ENCODE assay signal across 24 mouse cellular contexts in the genomic region with DNA sequence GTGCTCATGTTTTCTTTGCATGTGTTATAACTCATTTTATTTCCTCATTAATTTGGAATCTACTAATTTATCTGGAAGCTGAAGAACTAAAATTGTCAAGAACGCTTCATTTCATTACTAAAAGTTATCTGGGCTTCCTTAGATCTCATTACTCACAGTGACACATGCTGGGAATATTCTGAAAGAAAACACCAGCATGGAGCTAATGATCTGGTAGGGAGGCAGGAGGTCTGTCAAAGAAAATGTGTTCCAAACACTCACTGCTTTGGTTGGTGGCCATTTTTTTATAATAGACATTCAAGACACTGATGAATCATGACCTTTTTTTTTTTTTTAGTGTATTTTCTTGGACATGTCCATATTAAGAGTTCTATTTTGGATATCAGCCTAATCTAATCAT.
A peak's percentile ranks its signal among the peaks of the same experiment; 100 is the strongest.
DNase-seq lines count a peak whose midpoint lies in the region; ATAC-seq and TF ChIP-seq lines count a peak whose summit lies in the region.
"Had no signal": no experiment of that assay in that cellular context is flagged by ENCODE, and none has a peak within 500 bp of the region (broad histone marks: within the 10 kb centered on the region; RNA-seq: fewer than 3 reads in every experiment).

No protein-coding gene starts in this region.

- no peaks in the 10 kb centered on the region for H3K36me3 ChIP-seq in forebrain, embryonic 14.5 days (ENCODE audit: control insufficient read depth, insufficient read depth, low read length)
- H3K36me3 ChIP-seq in forebrain, embryonic 12.5 days (replicated peaks), result no peaks in the 10 kb centered on the region
- H3K36me3 ChIP-seq in liver, postnatal 0 days (replicated peaks; ENCODE audit: insufficient read depth, low read length), result no peaks in the 10 kb centered on the region
- H3K36me3 ChIP-seq: embryonic facial prominence, embryonic 10.5 days; embryonic facial prominence, embryonic 13.5 days; forebrain, embryonic 10.5 days; forebrain, embryonic 15.5 days; heart, embryonic 10.5 days; hindbrain, embryonic 12.5 days; hindbrain, embryonic 15.5 days had no signal

- no peak overlapping the region for H3K4me3 ChIP-seq in forebrain, embryonic 14.5 days (ENCODE audit: low read depth, low read length)
- H3K4me3 ChIP-seq in forebrain, embryonic 12.5 days (replicated peaks), result no peak overlapping the region
- H3K4me3 ChIP-seq in liver, postnatal 0 days (ENCODE audit: low read depth, low read length), result no peak overlapping the region
- H3K4me3 ChIP-seq: embryonic facial prominence, embryonic 10.5 days; embryonic facial prominence, embryonic 13.5 days; forebrain, embryonic 10.5 days; forebrain, embryonic 15.5 days; heart, embryonic 10.5 days; hindbrain, embryonic 12.5 days; hindbrain, embryonic 15.5 days had no signal

- WGBS in forebrain, embryonic 14.5 days, result 52% methylated on average over 1 of the region's 1 CpGs
- WGBS in forebrain, embryonic 12.5 days, result 67% methylated on average over 1 of the region's 1 CpGs
- 58% methylated on average over 1 of the region's 1 CpGs for WGBS in liver, postnatal 0 days (ENCODE audit: insufficient replicate concordance)

- H3K27me3 ChIP-seq in forebrain, embryonic 14.5 days (replicated peaks; ENCODE audit: control insufficient read depth, insufficient read depth, low read length), result no peaks in the 10 kb centered on the region
- no peaks in the 10 kb centered on the region for H3K27me3 ChIP-seq in forebrain, embryonic 12.5 days
- H3K27me3 ChIP-seq in liver, postnatal 0 days (ENCODE audit: insufficient read depth, low read length), result no peaks in the 10 kb centered on the region
- H3K27me3 ChIP-seq: embryonic facial prominence, embryonic 13.5 days; forebrain, embryonic 15.5 days; hindbrain, embryonic 12.5 days; hindbrain, embryonic 15.5 days had no signal

- no peak overlapping the region for H3K27ac ChIP-seq in forebrain, embryonic 14.5 days (ENCODE audit: low read depth, low read length)
- no peak overlapping the region for H3K27ac ChIP-seq in forebrain, embryonic 12.5 days
- no peak overlapping the region for H3K27ac ChIP-seq in liver, postnatal 0 days (ENCODE audit: low read depth)
- H3K27ac ChIP-seq: embryonic facial prominence, embryonic 10.5 days; embryonic facial prominence, embryonic 13.5 days; forebrain, embryonic 10.5 days; forebrain, embryonic 15.5 days; heart, embryonic 10.5 days; hindbrain, embryonic 12.5 days; hindbrain, embryonic 15.5 days had no signal

- H3K4me2 ChIP-seq in forebrain, embryonic 14.5 days (ENCODE audit: low read length), result no peak overlapping the region
- H3K4me2 ChIP-seq in forebrain, embryonic 12.5 days, result no peak overlapping the region
- no peak overlapping the region for H3K4me2 ChIP-seq in liver, postnatal 0 days (ENCODE audit: low read depth, low read length)
- H3K4me2 ChIP-seq: embryonic facial prominence, embryonic 13.5 days; forebrain, embryonic 15.5 days; hindbrain, embryonic 12.5 days; hindbrain, embryonic 15.5 days had no signal

- H3K9me3 ChIP-seq in forebrain, embryonic 14.5 days (replicated peaks; ENCODE audit: control insufficient read depth, low read length), result no peaks in the 10 kb centered on the region
- H3K9me3 ChIP-seq in forebrain, embryonic 12.5 days, result no peaks in the 10 kb centered on the region
- no peaks in the 10 kb centered on the region for H3K9me3 ChIP-seq in liver, postnatal 0 days (ENCODE audit: low read length)
- H3K9me3 ChIP-seq: embryonic facial prominence, embryonic 10.5 days; embryonic facial prominence, embryonic 13.5 days; forebrain, embryonic 10.5 days; forebrain, embryonic 15.5 days; heart, embryonic 10.5 days; hindbrain, embryonic 12.5 days; hindbrain, embryonic 15.5 days had no signal

- peak; percentile 17 for DNase-seq in forebrain, embryonic 14.5 days (ENCODE audit: low spot score)
- DNase-seq in 3T3-L1 (ENCODE audit: low read depth, low spot score), result peak; percentile 37
- peak; percentile 91 for DNase-seq in Muller cell, postnatal 12 days (ENCODE audit: inconsistent ontology term)
- peak; percentile 41 for DNase-seq in brain, embryonic 14.5 days (ENCODE audit: low read depth)
- DNase-seq in liver, postnatal 0 days, result no peak
- DNase-seq in heart, adult 8-10 months (ENCODE audit: low spot score), result no peak
- no peak for DNase-seq in left cerebral cortex, adult 11 months (ENCODE audit: low spot score)
- DNase-seq: adrenal gland, adult 2 months; adrenal gland, postnatal 14 days; cerebellum, adult 18-20 months; cerebellum, postnatal 10 days; cerebellum, postnatal 36 days; embryo, embryonic 11 days; gastrocnemius, postnatal 25 days; heart, adult 18-20 months had no signal

- TF ChIP-seq EP300 in liver, postnatal 0 days (IDR thresholded peaks at IDR 0.05; ENCODE audit: low read depth), result no peak

- H3K4me1 ChIP-seq in forebrain, embryonic 14.5 days (ENCODE audit: control insufficient read depth, insufficient read depth, low read length), result no peaks in the 10 kb centered on the region
- peaks cover 4% of the 10 kb centered on the region; the same call in 1 of the 2 replicates for H3K4me1 ChIP-seq in forebrain, embryonic 12.5 days
- H3K4me1 ChIP-seq in liver, postnatal 0 days (ENCODE audit: insufficient read depth), result no peaks in the 10 kb centered on the region
- H3K4me1 ChIP-seq: embryonic facial prominence, embryonic 10.5 days; forebrain, embryonic 10.5 days; heart, embryonic 10.5 days; hindbrain, embryonic 15.5 days had no signal

- no peak for ATAC-seq in forebrain, embryonic 14.5 days
- no peak for ATAC-seq in forebrain, embryonic 12.5 days (ENCODE audit: low FRiP score)
- ATAC-seq in liver, postnatal 0 days, result no peak
- ATAC-seq: forebrain, embryonic 15.5 days; intestine, postnatal 0 days had no signal

- no peak for TF ChIP-seq CTCF in brain, embryonic 14.5 days (IDR thresholded peaks at IDR 0.05; ENCODE audit: borderline replicate concordance, extremely low read depth, insufficient read depth, insufficient read length)
- TF ChIP-seq CTCF in liver, postnatal 0 days (IDR thresholded peaks at IDR 0.05; ENCODE audit: low read depth), result no peak

- H3K9ac ChIP-seq in forebrain, embryonic 14.5 days (ENCODE audit: low read length), result no peak overlapping the region
- H3K9ac ChIP-seq in forebrain, embryonic 12.5 days, result no peak overlapping the region
- no peak overlapping the region for H3K9ac ChIP-seq in liver, postnatal 0 days (replicated peaks)
- H3K9ac ChIP-seq: embryonic facial prominence, embryonic 13.5 days; forebrain, embryonic 15.5 days; hindbrain, embryonic 12.5 days; hindbrain, embryonic 15.5 days had no signal

- TF ChIP-seq POLR2A in brain, embryonic 14.5 days (IDR thresholded peaks at IDR 0.05; ENCODE audit: borderline replicate concordance, extremely low read depth, insufficient read depth, insufficient read length, poor library complexity, severe bottlenecking), result no peak

Comparison
In these comparisons a context has a peak if more than half of its experiments do, and no peak if none do; other contexts are left out.
1. DNase-seq: peak in forebrain, embryonic 14.5 days (single experiment), 3T3-L1 (single experiment), Muller cell, postnatal 12 days (single experiment) and brain, embryonic 14.5 days (single experiment); none in liver, postnatal 0 days (single experiment), heart, adult 8-10 months (single experiment) and left cerebral cortex, adult 11 months (single experiment).